Mouse (Mus musculus): ENCODE data around the gene Car7. TPM values are rescaled to one million over a fixed set of nuclear protein-coding genes. Genes with fewer than 3 reads are reported as not detected.

Car7 gene
- polyA plus RNA-seq, 1 experiment from 2014 or later, result 1.3 TPM

GRCm38 (mm10) chr8:104533551-104533950 lies 938 bp upstream of the Car7 start:
- peak overlapping the region; percentile 98 for H3K4me3 ChIP-seq (ENCODE audit: low read depth, low read length)
- H3K9me3 ChIP-seq (ENCODE audit: control insufficient read depth, low read length), result no peaks in the 10 kb centered on the region
- peak overlapping the region; percentile 69 for H3K4me2 ChIP-seq (replicated peaks; ENCODE audit: low read depth)
- H3K4me1 ChIP-seq (replicated peaks; ENCODE audit: control insufficient read depth, insufficient read depth), result no peaks in the 10 kb centered on the region; the same call in 1 of the 2 replicates
- H3K9ac ChIP-seq (ENCODE audit: low read length), result peak overlapping the region; percentile 95
- WGBS, result 15% methylated on average over 7 of the region's 7 CpGs
- ATAC-seq (ENCODE audit: low FRiP score, low TSS enrichment) (no peak), DNase-seq (ENCODE audit: low spot score) (no peak)
- H3K27ac ChIP-seq (replicated peaks), result peak overlapping the region; percentile 91
- H3K36me3 ChIP-seq (ENCODE audit: control insufficient read depth, insufficient read depth, low read length), result peaks cover 5% of the 10 kb centered on the region; the same call in 1 of the 2 replicates
- H3K27me3 ChIP-seq (ENCODE audit: control insufficient read depth, insufficient read depth, low read length), result no peaks in the 10 kb centered on the region
- TF ChIP-seq EP300 (optimal IDR thresholded peaks at IDR 0.05) (no peak), CTCF (IDR thresholded peaks at IDR 0.05; ENCODE audit: low read depth) (no peak)

DNA sequence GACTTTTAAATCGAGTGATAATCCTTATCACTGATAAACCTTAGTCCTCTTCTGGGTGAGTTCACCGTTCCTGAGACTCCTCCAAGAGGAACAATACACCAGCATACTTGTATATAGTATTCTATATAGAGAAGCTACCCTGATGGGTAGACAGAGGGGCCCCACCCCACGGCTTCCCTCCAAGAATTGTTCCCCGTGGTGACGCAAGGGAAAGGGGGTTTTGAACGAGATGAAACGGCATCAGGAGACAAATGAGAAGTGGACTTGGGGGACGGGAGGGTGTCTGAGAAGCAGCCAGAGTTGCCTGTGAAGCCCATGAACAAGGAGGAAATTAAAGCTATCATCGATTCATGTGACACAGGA lies 271 bp downstream of the Car7 start:
- H3K9me3 ChIP-seq (ENCODE audit: control insufficient read depth, low read length), result no peaks in the 10 kb centered on the region
- H3K27ac ChIP-seq (replicated peaks), result no peak overlapping the region
- H3K4me3 ChIP-seq (ENCODE audit: low read depth, low read length), result peak overlapping the region; percentile 98
- no peak for TF ChIP-seq CTCF (IDR thresholded peaks at IDR 0.05; ENCODE audit: low read depth)
- TF ChIP-seq EP300 (optimal IDR thresholded peaks at IDR 0.05), result no peak
- 9% methylated on average over 9 of the region's 9 CpGs for WGBS
- peak overlapping the region; percentile 69 for H3K4me2 ChIP-seq (replicated peaks; ENCODE audit: low read depth)
- DNase-seq (ENCODE audit: low spot score), result peak; percentile 30
- peak; percentile 51 for ATAC-seq (ENCODE audit: low FRiP score, low TSS enrichment)
- no peaks in the 10 kb centered on the region; the same call in 1 of the 2 replicates for H3K4me1 ChIP-seq (replicated peaks; ENCODE audit: control insufficient read depth, insufficient read depth)
- no peaks in the 10 kb centered on the region for H3K27me3 ChIP-seq (ENCODE audit: control insufficient read depth, insufficient read depth, low read length)
- H3K36me3 ChIP-seq (ENCODE audit: control insufficient read depth, insufficient read depth, low read length), result peaks cover 3% of the 10 kb centered on the region; the same call in 1 of the 2 replicates
- H3K9ac ChIP-seq (ENCODE audit: low read length), result peak overlapping the region; percentile 55

DNA sequence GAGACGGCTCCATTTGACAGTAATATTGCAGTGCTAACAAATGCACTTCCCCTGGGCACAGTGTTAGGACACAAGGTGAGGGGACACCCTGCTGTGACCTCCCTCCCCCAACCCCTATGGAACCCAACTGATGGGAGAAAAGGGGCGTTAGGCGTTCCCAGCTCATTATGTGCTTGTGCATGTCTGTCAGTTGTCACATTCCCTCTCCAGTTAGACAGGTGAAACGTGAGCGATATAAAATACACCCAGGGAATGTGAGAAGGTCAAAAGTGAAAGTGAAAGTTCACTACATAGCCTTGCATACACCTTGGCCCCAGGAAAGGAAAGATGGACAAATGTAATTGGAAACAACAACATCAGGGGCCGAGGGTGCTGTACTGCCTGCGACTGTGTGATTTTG lies 889 bp downstream of the Car7 start:
- 28% methylated on average over 7 of the region's 7 CpGs for WGBS
- H3K9me3 ChIP-seq (ENCODE audit: control insufficient read depth, low read length), result no peaks in the 10 kb centered on the region
- H3K4me3 ChIP-seq (ENCODE audit: low read depth, low read length), result peak overlapping the region; percentile 98
- ATAC-seq (ENCODE audit: low FRiP score, low TSS enrichment), result no peak
- H3K4me1 ChIP-seq (replicated peaks; ENCODE audit: control insufficient read depth, insufficient read depth), result no peaks in the 10 kb centered on the region; the same call in 1 of the 2 replicates
- peak overlapping the region; percentile 55; the same call in 1 of the 2 replicates for H3K9ac ChIP-seq (ENCODE audit: low read length)
- H3K27ac ChIP-seq (replicated peaks), result no peak overlapping the region
- H3K27me3 ChIP-seq (ENCODE audit: control insufficient read depth, insufficient read depth, low read length), result no peaks in the 10 kb centered on the region
- peak overlapping the region; percentile 69 for H3K4me2 ChIP-seq (replicated peaks; ENCODE audit: low read depth)
- TF ChIP-seq EP300 (optimal IDR thresholded peaks at IDR 0.05) (no peak), CTCF (IDR thresholded peaks at IDR 0.05; ENCODE audit: low read depth) (no peak)
- H3K36me3 ChIP-seq (ENCODE audit: control insufficient read depth, insufficient read depth, low read length), result no peaks in the 10 kb centered on the region; the same call in 1 of the 2 replicates
- no peak for DNase-seq (ENCODE audit: low spot score)

DNA sequence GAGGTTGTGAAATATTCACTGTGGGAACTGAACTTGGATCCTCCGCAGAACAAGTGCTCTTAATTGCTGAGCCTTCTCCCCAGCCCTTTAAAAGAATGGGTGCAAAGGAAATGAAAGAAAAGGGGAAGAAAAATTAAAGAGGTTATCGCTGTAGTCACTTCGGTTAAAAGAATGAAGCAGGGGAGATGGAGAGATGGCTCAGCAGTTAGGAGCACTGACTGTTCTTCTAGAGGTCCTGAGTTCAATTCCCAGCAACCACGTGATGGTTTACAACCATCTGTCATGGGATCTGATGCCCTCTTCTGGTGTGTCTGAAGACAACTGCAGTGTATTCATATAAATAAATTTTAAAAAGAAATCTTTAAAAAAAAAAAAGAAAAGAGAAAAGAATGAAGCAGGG lies 1.5 kb downstream of the Car7 start:
- H3K27me3 ChIP-seq (ENCODE audit: control insufficient read depth, insufficient read depth, low read length), result no peaks in the 10 kb centered on the region
- ATAC-seq (ENCODE audit: low FRiP score, low TSS enrichment) (no peak), DNase-seq (ENCODE audit: low spot score) (no peak)
- peaks cover 4% of the 10 kb centered on the region for H3K4me1 ChIP-seq (replicated peaks; ENCODE audit: control insufficient read depth, insufficient read depth)
- no peak overlapping the region for H3K9ac ChIP-seq (ENCODE audit: low read length)
- no peak overlapping the region for H3K4me3 ChIP-seq (ENCODE audit: low read depth, low read length)
- H3K9me3 ChIP-seq (ENCODE audit: control insufficient read depth, low read length), result no peaks in the 10 kb centered on the region
- H3K36me3 ChIP-seq (ENCODE audit: control insufficient read depth, insufficient read depth, low read length), result no peaks in the 10 kb centered on the region; the same call in 1 of the 2 replicates
- no peak overlapping the region for H3K27ac ChIP-seq (replicated peaks)
- H3K4me2 ChIP-seq (replicated peaks; ENCODE audit: low read depth), result no peak overlapping the region
- 82% methylated on average over 4 of the region's 4 CpGs for WGBS
- no peak for TF ChIP-seq CTCF (IDR thresholded peaks at IDR 0.05; ENCODE audit: low read depth)
- no peak for TF ChIP-seq EP300 (optimal IDR thresholded peaks at IDR 0.05)

DNA sequence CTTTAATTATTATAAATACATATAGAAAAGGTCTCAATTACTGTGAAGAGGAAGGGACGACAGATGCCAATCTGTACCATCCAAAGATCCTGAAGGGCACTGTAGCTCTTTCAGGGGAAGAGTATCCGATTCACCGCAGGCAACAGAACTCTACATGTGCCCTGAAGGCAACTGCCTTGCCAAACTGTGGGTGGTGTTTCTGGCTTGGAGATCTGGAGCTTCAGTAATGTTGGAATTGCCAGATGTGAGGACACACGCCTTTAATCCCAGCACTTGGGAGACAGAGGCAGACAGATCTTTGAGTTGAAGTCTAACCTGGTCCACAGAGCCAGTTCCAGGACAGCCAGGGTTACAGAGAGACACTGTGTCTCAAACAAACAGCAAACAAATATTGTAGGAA lies 4.4 kb downstream of the Car7 start:
- Histone ChIP-seq H3K4me1 (replicated peaks; ENCODE audit: control insufficient read depth, insufficient read depth) (peaks cover 6% of the 10 kb centered on the region; the same call in 1 of the 2 replicates), H3K4me3 (ENCODE audit: low read depth, low read length) (no peak overlapping the region), H3K36me3 (ENCODE audit: control insufficient read depth, insufficient read depth, low read length) (no peaks in the 10 kb centered on the region), H3K9ac (ENCODE audit: low read length) (no peak overlapping the region), H3K27ac (replicated peaks) (no peak overlapping the region), H3K27me3 (ENCODE audit: control insufficient read depth, insufficient read depth, low read length) (0 out of 2 replicates have a peak, but pooled peaks cover 2% of the 10 kb centered on the region), H3K4me2 (replicated peaks; ENCODE audit: low read depth) (no peak overlapping the region), H3K9me3 (ENCODE audit: control insufficient read depth, low read length) (no peaks in the 10 kb centered on the region)
- ATAC-seq (ENCODE audit: low FRiP score, low TSS enrichment), result no peak
- TF ChIP-seq CTCF (IDR thresholded peaks at IDR 0.05; ENCODE audit: low read depth), result no peak
- TF ChIP-seq EP300 (optimal IDR thresholded peaks at IDR 0.05), result no peak
- DNase-seq (ENCODE audit: low spot score), result no peak
- 82% methylated on average over 4 of the region's 4 CpGs for WGBS

DNA sequence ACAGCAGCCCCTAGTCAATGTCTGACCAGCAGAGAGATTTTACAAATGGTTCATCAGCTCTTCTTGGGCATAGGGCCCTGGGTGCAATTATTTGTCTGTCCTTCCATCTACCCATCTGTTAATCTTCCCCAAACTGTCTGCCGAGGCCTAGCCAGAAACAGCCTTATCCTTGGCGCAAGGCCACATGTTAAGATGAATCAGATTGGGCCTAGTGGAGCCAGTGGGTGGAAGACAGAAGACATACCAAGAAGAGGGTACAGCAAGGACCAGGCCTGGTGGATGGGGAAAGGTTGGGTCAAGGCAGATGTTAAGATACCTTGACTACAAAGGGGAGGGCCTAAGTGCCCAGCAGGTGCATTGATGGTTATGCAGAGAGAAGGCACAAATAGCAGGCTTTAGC lies 5.1 kb downstream of the Car7 start:
- Histone ChIP-seq H3K4me2 (replicated peaks; ENCODE audit: low read depth) (no peak overlapping the region), H3K4me1 (replicated peaks; ENCODE audit: control insufficient read depth, insufficient read depth) (peaks cover 6% of the 10 kb centered on the region; the same call in 1 of the 2 replicates), H3K9me3 (ENCODE audit: control insufficient read depth, low read length) (no peaks in the 10 kb centered on the region), H3K9ac (ENCODE audit: low read length) (no peak overlapping the region), H3K36me3 (ENCODE audit: control insufficient read depth, insufficient read depth, low read length) (no peaks in the 10 kb centered on the region), H3K27ac (replicated peaks) (no peak overlapping the region), H3K27me3 (ENCODE audit: control insufficient read depth, insufficient read depth, low read length) (0 out of 2 replicates have a peak, but pooled peaks cover 2% of the 10 kb centered on the region), H3K4me3 (ENCODE audit: low read depth, low read length) (no peak overlapping the region)
- TF ChIP-seq EP300 (optimal IDR thresholded peaks at IDR 0.05) (no peak), CTCF (IDR thresholded peaks at IDR 0.05; ENCODE audit: low read depth) (no peak)
- DNase-seq (ENCODE audit: low spot score), result no peak
- WGBS, result 79% methylated on average over 2 of the region's 2 CpGs
- no peak for ATAC-seq (ENCODE audit: low FRiP score, low TSS enrichment)
